Mouse (Mus musculus) C2C12 (cell line): ENCODE measurements around the gene Kif9. TPM values are rescaled to one million over a fixed set of nuclear protein-coding genes. Genes with fewer than 3 reads are reported as not detected.

Experiments used
- H3K27me3 ChIP-seq: one replicate; pipeline ENCODE4 v1.6.1; 2011; ENCODE audit not compliant: control insufficient read depth, insufficient read depth, insufficient read length
- H3K36me3 ChIP-seq: one replicate; pipeline ENCODE4 v1.6.1; 2011; ENCODE audit not compliant: control insufficient read depth, insufficient read depth
- H3K4me3 ChIP-seq: one replicate; pipeline ENCODE4 v1.5.1; 2011; ENCODE audit warnings: mild to moderate bottlenecking, control low read depth; ENCODE audit not compliant: poor library complexity, insufficient read depth, severe bottlenecking
- H3K79me2 ChIP-seq: one replicate; pipeline ENCODE4 v1.6.1; 2011; ENCODE audit not compliant: control insufficient read depth, insufficient read depth
- H3K79me3 ChIP-seq: one replicate; pipeline ENCODE4 v1.6.1; 2011; ENCODE audit warnings: low read depth, control low read depth
- H3ac ChIP-seq: one replicate; pipeline ENCODE3; 2011; ENCODE audit warnings: low read depth; ENCODE audit not compliant: control insufficient read depth, insufficient read length
- CEBPB ChIP-seq: IDR thresholded peaks from one replicate; pipeline ENCODE4 v1.6.1; 2011; ENCODE audit warnings: low read depth, mild to moderate bottlenecking, control low read depth, moderate library complexity
- CTCF ChIP-seq: IDR thresholded peaks from one replicate; pipeline ENCODE4 v1.5.1; 2011; ENCODE audit not compliant: control insufficient read depth, insufficient read depth, insufficient read length
- FOSL1 ChIP-seq: IDR thresholded peaks from one replicate; pipeline ENCODE4 v1.8.0; 2011; ENCODE audit warnings: mild to moderate bottlenecking, low read length; ENCODE audit not compliant: poor library complexity, insufficient read depth, severe bottlenecking
- MAX ChIP-seq: IDR thresholded peaks from one replicate; pipeline ENCODE4 v1.6.1; 2011; ENCODE audit warnings: mild to moderate bottlenecking, control low read depth
- MYOD1 ChIP-seq: IDR thresholded peaks from one replicate; pipeline ENCODE4 v1.6.1; 2011; ENCODE audit warnings: low read depth; ENCODE audit not compliant: control insufficient read depth, insufficient read length
- MYOG ChIP-seq: IDR thresholded peaks from one replicate; pipeline ENCODE4 v1.6.1; 2011; ENCODE audit not compliant: control insufficient read depth, insufficient read length; ENCODE audit errors: extremely low read depth
- USF1 ChIP-seq: IDR thresholded peaks from one replicate; pipeline ENCODE4 v1.6.1; 2011; ENCODE audit warnings: low read depth, mild to moderate bottlenecking, control low read depth, moderate library complexity
- polyA plus RNA-seq: library from polyadenylated mRNA; unstranded; fragments of >200 nt; fragmentation: generic; extraction: Trizol; gene quantifications from one replicate; pipeline ENCODE4 v1.2.1, GENCODE M21; 2012; ENCODE audit warnings: missing spikeins

The Kif9 gene
- polyA plus RNA-seq, 1 experiment = 0.09 TPM

DNA sequence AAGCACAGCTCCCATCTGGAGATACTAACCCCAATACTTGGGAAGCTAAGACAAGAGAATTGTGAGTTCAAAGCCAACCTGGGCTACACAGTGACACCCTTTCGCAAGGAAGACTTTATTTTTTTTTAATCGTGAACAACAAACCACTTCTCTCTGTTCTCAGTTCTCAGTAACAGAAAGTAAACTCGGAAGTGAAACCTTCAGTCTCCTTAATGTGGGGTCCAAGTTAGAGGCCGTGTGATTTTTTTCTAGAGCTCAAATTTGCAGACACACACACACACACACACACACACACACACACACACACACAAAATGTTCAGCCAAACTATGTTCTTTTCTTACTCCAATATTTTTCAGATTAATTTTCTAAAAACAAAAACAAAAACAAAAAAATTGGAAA lies 1.9 kb downstream of the Kif9 start:
- Histone ChIP-seq H3K4me3 (no peak overlapping the region), H3ac (no peak overlapping the region), H3K79me3 (no peaks in the 10 kb centered on the region), H3K79me2 (no peaks in the 10 kb centered on the region), H3K36me3 (no peaks in the 10 kb centered on the region), H3K27me3 (peaks cover 24% of the 10 kb centered on the region)
- TF ChIP-seq MAX = no peak
- TF ChIP-seq MYOD1 = no peak
- TF ChIP-seq FOSL1 = no peak
- TF ChIP-seq USF1 = no peak
- TF ChIP-seq MYOG = no peak
- TF ChIP-seq CEBPB = no peak
- no peak for TF ChIP-seq CTCF

DNA sequence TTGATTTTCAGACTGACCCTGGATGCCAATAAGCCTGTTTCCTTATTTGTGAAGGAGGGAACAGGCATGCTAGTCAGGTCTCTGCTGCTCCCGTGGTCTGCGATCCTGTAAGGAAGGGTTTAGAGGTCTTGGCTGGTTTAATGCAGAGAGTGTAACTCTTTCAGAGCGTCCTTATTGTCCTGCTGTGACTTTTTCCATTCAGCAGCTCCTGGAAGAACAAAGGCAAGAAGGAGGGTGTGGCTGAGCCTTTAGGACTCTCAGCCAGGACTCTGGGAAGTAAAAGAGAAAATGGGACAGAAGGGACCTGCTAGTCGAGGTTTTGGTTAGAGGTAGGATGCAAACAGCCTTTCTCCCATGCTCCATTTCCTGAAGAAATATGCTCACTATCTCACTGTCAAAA lies 12.1 kb downstream of the Kif9 start:
- Histone ChIP-seq H3K36me3 (no peaks in the 10 kb centered on the region), H3ac (no peak overlapping the region), H3K79me3 (no peaks in the 10 kb centered on the region), H3K27me3 (peaks cover 33% of the 10 kb centered on the region), H3K4me3 (no peak overlapping the region), H3K79me2 (no peaks in the 10 kb centered on the region)
- TF ChIP-seq MYOG = no peak

DNA sequence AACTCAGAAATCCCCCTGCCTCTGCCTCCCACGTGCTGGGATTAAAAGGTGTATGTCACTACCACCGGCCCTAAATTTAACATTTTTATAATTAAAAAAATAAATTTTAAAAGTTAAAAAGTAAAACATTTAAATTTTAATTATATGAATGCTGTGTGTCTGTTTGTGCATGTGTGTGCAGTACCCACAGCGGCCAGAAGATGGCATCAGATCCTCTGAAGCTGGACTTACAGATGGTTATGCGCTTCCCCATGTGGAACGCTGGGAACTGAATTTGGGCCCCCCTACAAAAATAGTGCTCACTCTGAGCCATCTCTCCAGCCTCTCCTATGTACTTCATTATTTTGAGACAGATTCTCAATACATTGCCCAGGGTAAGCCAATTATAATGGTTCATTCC lies 14.2 kb downstream of the Kif9 start:
- Histone ChIP-seq H3K79me3 (no peaks in the 10 kb centered on the region), H3K27me3 (peaks cover 31% of the 10 kb centered on the region), H3K4me3 (no peak overlapping the region), H3ac (no peak overlapping the region), H3K36me3 (no peaks in the 10 kb centered on the region), H3K79me2 (no peaks in the 10 kb centered on the region)
- TF ChIP-seq MAX (no peak), CTCF (no peak), MYOG (no peak), USF1 (no peak), CEBPB (no peak), MYOD1 (no peak), FOSL1 (no peak)

DNA sequence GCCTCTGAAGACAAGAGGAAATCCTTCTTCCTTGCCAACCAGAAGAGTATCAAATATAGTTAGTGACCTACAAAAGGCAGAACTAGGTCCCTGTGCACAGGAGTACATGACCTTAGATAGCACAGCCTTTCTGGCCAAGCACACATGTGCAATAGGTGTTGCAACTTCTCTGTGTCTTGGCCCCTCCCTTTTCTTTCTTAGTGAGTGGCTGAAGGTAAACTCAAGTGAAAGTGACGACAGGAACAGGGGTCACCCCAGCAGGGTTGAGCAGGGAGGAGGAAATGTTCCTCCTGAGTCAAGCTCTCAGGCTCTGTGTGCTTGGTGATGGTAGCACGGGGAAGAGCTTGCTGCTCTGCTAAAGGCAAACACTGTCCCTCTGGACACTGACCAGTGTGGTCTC lies 49.0 kb downstream of the Kif9 start:
- H3K27me3 ChIP-seq = no peaks in the 10 kb centered on the region
- no peak overlapping the region for H3ac ChIP-seq
- H3K79me3 ChIP-seq = no peaks in the 10 kb centered on the region
- no peaks in the 10 kb centered on the region for H3K79me2 ChIP-seq
- H3K4me3 ChIP-seq = no peak overlapping the region
- TF ChIP-seq MYOG (no peak), MYOD1 (no peak), CEBPB (no peak), CTCF (no peak), MAX (no peak), FOSL1 (no peak)
- H3K36me3 ChIP-seq = no peaks in the 10 kb centered on the region

DNA sequence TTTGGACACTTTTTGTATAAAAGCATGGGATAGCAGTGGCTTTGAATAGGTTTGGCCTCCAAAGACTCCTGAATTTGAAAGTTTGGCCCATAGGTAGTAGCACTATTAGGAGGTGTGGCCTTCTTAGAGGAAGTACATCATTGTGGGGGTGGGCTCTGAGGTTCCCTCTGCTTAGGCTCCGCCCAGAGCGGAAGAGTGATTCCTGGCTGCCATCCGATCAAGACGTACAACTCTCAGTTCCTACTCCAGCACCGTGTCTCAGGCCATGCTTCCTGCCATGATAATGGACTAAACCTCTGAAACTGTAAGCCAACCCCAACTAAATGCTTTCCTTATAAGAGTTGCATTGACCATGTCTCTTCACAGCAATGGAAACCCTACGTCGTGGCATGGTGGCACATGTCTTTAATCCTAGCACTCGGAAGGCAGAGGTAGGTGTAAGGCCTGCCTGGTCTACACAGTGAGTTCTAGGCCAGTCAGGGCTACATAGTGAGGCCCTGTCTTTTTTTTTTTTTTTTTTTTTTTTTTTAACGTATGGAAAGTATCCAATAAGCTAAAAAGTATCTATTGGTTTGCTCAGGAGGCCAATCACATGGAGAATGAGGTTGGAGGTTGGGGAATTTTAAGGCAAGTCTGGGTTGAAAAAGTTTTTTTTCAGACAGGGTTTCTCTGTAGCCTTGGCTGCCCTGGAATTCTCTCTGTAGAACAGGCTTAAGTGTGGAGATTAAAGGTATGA lies 52.4 kb downstream of the Kif9 start:
- Histone ChIP-seq H3K79me2 (peaks cover 18% of the 10 kb centered on the region), H3K36me3 (no peaks in the 10 kb centered on the region), H3K27me3 (no peaks in the 10 kb centered on the region), H3K79me3 (peaks cover 13% of the 10 kb centered on the region), H3ac (no peak overlapping the region), H3K4me3 (no peak overlapping the region)
- no peak for TF ChIP-seq USF1
- TF ChIP-seq MYOD1 = no peak
- no peak for TF ChIP-seq CEBPB
- TF ChIP-seq MAX = no peak
- TF ChIP-seq MYOG = no peak
- no peak for TF ChIP-seq CTCF
- no peak for TF ChIP-seq FOSL1

DNA sequence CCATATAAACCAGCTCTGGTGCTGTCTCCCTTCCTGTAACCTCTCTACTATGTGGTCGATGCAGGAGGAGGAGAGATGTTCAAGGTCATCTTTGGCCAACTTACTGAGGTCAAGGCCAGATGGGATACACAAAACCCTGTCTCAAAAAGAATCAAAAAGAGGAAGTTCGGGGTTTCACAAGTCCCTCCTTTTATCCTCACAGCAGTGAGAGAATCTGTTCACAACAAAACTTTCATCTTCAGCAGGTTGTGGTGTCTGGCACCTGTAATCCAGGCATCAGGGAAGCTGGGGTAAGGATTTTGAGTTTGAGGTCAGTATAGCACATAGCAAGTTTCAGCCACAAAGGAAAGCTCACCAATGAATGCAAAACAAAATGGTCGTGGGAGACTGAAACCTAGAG lies 53.9 kb downstream of the Kif9 start:
- Histone ChIP-seq H3K4me3 (no peak overlapping the region), H3K27me3 (no peaks in the 10 kb centered on the region), H3K36me3 (no peaks in the 10 kb centered on the region), H3ac (no peak overlapping the region), H3K79me3 (peaks cover 28% of the 10 kb centered on the region), H3K79me2 (peaks cover 32% of the 10 kb centered on the region)
- TF ChIP-seq USF1 (no peak), CEBPB (no peak), MYOD1 (no peak), MAX (no peak), CTCF (no peak), MYOG (no peak), FOSL1 (no peak)
